Mouse (Mus musculus) lung, postnatal 0 days (tissue): ENCODE measurements around the gene Rpf2.

Experiments
- CTCF ChIP-seq: IDR thresholded peaks from 2 replicates; pipeline ENCODE4 v1.5.1; 2016; ENCODE audit warnings: antibody characterized with exemption, mild to moderate bottlenecking
- EP300 ChIP-seq: IDR thresholded peaks from 2 replicates; pipeline ENCODE4 v1.6.1; 2016; ENCODE audit warnings: antibody characterized with exemption, mild to moderate bottlenecking, control low read depth

DNA sequence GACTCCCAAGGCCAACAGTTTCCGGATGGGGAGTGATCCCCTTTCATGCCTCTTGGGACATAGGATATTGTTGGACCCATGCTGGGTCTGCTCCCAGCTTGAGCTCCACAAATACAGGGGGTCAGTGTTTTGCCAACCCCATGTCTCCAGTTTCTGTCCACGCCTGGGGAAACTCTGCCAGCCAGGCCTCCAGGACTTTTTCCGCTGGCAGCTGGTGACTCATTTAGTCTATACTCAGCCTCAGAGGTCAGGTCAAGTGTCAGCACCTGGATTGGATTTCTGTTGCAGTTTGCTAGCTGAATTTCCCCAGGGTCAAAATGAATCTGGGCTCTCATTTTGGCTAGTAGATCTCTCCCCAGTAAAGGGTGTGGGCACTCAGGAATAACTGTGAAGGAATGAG lies 58.0 kb downstream of the Rpf2 start:
- TF ChIP-seq CTCF (no peak), EP300 (no peak)
